Mouse (Mus musculus): ENCODE measurements at regions not wholly inside any gene's neighbourhood (a gene's known extent, or its start where the extent isn't known, plus 50 kb on each side); places are given as distances from the start of the nearest gene placed in this dataset.

- no peak for ATAC-seq (ENCODE audit: low TSS enrichment)
These were observed 84.0 kb upstream of the Arrdc3 start for GRCm38 (mm10) chr13:80798863-80799817.

GRCm38 (mm10) chr13:80806172-80806571 is 77.0 kb upstream of the Arrdc3 start:
- peak; percentile 85 for ATAC-seq (ENCODE audit: low TSS enrichment)

- peak; percentile 95 for ATAC-seq (ENCODE audit: low TSS enrichment)
These were observed 56.1 kb upstream of the Arrdc3 start for GRCm38 (mm10) chr13:80827037-80827471.
